Mouse (Mus musculus): ENCODE results near the gene Il12rb2. TPM values are rescaled to one million over a fixed set of nuclear protein-coding genes. Genes with fewer than 3 reads are reported as not detected.

Il12rb2 gene
- polyA plus RNA-seq, 1 experiment from 2014 or later = not detected

DNA sequence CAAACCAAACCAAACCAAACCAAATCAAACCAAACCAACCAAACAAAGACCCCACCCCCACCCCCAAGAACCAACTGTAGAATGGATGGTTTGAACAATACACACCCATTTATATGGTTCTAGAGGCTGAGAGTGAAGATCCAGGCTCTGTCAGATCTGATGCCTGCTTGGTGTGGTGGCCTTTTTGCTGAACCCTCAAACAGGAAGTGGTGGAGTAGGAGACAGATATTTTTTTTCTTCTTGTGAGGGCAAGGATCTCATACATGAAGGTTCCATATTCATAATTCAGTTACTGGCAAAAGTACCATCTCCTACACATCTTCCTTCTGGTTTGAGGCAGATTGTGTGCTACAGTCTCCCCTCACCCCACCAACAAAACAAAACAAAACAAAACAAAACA, 36.5 kb downstream of the Il12rb2 start:
- Histone ChIP-seq H3K9ac (ENCODE audit: low read length) (no peak overlapping the region), H3K27ac (ENCODE audit: low read depth) (no peak overlapping the region), H3K9me3 (ENCODE audit: control insufficient read depth, low read length) (no peaks in the 10 kb centered on the region), H3K36me3 (ENCODE audit: control insufficient read depth, insufficient read depth, low read length) (no peaks in the 10 kb centered on the region), H3K4me1 (replicated peaks; ENCODE audit: control insufficient read depth, insufficient read depth, low read length) (no peaks in the 10 kb centered on the region), H3K4me2 (ENCODE audit: low read length) (no peak overlapping the region), H3K4me3 (ENCODE audit: low read depth, low read length) (no peak overlapping the region), H3K27me3 (replicated peaks; ENCODE audit: control insufficient read depth, insufficient read depth, low read length) (no peaks in the 10 kb centered on the region)
- ATAC-seq (replicated peaks; ENCODE audit: low FRiP score, low TSS enrichment, low read depth) = no peak
- DNase-seq (ENCODE audit: low spot score) = no peak

DNA sequence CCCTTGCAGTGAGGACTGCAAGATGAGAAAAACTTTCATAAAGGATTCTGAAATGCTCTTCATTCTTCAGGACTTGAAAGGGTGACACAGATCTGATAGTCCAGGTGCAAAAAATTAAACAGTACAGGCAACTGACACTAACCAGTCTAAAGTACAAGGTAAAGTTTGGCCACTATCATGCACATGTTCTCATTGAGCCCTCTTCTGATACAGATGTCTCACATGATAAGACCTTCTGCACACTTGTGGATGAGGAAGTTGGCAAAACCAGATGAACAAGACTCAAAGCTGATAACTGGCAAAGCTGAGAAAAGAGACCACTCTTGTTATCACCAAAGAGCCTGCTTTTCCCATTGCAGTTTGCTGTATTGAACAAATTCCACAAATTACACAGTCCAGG, 38.0 kb downstream of the Il12rb2 start:
- ATAC-seq (replicated peaks; ENCODE audit: low FRiP score, low TSS enrichment, low read depth) = no peak
- Histone ChIP-seq H3K9me3 (ENCODE audit: control insufficient read depth, low read length) (no peaks in the 10 kb centered on the region), H3K36me3 (ENCODE audit: control insufficient read depth, insufficient read depth, low read length) (no peaks in the 10 kb centered on the region), H3K4me2 (ENCODE audit: low read length) (no peak overlapping the region), H3K27me3 (replicated peaks; ENCODE audit: control insufficient read depth, insufficient read depth, low read length) (no peaks in the 10 kb centered on the region), H3K9ac (ENCODE audit: low read length) (no peak overlapping the region), H3K4me3 (ENCODE audit: low read depth, low read length) (no peak overlapping the region), H3K4me1 (replicated peaks; ENCODE audit: control insufficient read depth, insufficient read depth, low read length) (no peaks in the 10 kb centered on the region), H3K27ac (ENCODE audit: low read depth) (no peak overlapping the region)
- DNase-seq (ENCODE audit: low spot score) = no peak

DNA sequence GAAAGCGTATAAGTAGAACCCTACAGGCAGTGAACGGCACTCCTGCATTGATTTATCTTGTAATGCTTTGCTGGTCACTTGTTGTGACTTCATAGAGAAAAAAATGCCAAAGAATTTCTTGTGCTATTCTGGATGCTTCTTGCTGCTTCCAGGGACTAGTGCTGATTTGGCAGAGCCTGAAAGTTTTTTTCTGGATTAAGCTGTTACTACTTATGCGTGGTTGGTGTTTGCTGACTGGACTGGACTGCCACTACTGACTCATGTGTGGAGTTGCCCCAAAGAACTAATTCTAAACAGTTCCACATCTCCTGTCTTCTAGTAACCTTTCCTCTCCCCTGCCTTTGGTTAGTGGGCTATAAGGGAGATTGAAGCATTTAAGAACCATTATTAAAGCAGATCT, 52.2 kb downstream of the Il12rb2 start:
- no peaks in the 10 kb centered on the region for H3K9me3 ChIP-seq (ENCODE audit: control insufficient read depth, low read length)
- no peak overlapping the region for H3K27ac ChIP-seq (ENCODE audit: low read depth)
- H3K4me2 ChIP-seq (ENCODE audit: low read length) = no peak overlapping the region
- DNase-seq (ENCODE audit: low spot score) = no peak
- H3K27me3 ChIP-seq (replicated peaks; ENCODE audit: control insufficient read depth, insufficient read depth, low read length) = no peaks in the 10 kb centered on the region
- ATAC-seq (replicated peaks; ENCODE audit: low FRiP score, low TSS enrichment, low read depth) = no peak
- 82% methylated on average over 3 of the region's 3 CpGs for WGBS
- no peaks in the 10 kb centered on the region for H3K36me3 ChIP-seq (ENCODE audit: control insufficient read depth, insufficient read depth, low read length)
- no peak overlapping the region for H3K9ac ChIP-seq (ENCODE audit: low read length)
- no peak overlapping the region for H3K4me3 ChIP-seq (ENCODE audit: low read depth, low read length)
- no peaks in the 10 kb centered on the region for H3K4me1 ChIP-seq (replicated peaks; ENCODE audit: control insufficient read depth, insufficient read depth, low read length)

DNA sequence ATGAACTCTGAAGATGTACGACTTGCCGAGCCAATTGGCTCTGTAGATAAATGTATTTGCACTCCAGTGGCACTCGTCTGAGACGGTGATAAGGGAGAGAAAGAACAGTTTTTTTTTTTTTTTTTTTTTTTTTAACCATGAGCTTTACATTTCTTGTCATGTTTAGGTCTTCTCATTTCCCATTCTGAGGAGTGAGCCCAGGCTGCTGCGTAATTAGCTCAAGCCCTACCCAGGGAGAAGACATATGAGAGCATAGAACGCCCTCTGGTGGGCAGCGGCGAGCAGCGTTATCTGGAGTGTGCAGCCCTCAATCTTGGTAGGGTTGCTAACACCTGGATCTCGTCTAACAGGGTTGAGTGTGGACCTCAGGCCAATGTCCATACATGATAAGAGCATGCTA, 57.5 kb downstream of the Il12rb2 start:
- DNase-seq (ENCODE audit: low spot score) (peak; percentile 75), ATAC-seq (replicated peaks; ENCODE audit: low FRiP score, low TSS enrichment, low read depth) (peak; percentile 83)
- Histone ChIP-seq H3K27ac (ENCODE audit: low read depth) (no peak overlapping the region), H3K4me2 (ENCODE audit: low read length) (no peak overlapping the region), H3K9ac (ENCODE audit: low read length) (no peak overlapping the region), H3K4me1 (replicated peaks; ENCODE audit: control insufficient read depth, insufficient read depth, low read length) (no peaks in the 10 kb centered on the region), H3K9me3 (ENCODE audit: control insufficient read depth, low read length) (no peaks in the 10 kb centered on the region), H3K27me3 (replicated peaks; ENCODE audit: control insufficient read depth, insufficient read depth, low read length) (no peaks in the 10 kb centered on the region), H3K36me3 (ENCODE audit: control insufficient read depth, insufficient read depth, low read length) (no peaks in the 10 kb centered on the region), H3K4me3 (ENCODE audit: low read depth, low read length) (no peak overlapping the region)
- 22% methylated on average over 10 of the region's 10 CpGs for WGBS

DNA sequence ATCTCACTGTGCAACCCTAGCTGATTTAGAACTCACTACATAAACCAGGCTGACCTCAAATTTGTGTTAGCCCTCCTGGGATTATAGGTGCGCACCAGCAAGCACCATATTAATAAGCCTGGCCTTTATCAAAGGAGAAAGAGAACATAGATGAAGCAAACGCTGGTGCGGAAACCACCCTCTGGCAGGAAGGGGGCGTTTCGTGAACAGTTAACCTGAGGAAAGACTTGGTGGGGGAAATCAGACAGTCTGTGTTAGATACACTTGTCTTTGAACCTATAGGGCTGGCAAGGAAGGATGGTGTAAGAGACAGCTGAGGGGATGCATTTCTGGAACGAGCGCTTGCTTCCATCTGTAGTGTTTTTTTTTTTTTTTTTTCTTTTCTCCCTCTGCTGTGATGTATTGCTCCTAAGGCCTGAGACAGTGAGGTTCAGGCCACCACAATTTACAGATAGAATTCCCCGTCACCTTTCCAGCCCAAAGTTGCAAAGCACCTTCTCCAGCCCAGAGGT, 58.1 kb downstream of the Il12rb2 start:
- H3K9ac ChIP-seq (ENCODE audit: low read length) = no peak overlapping the region
- ATAC-seq (replicated peaks; ENCODE audit: low FRiP score, low TSS enrichment, low read depth) = no peak
- H3K4me1 ChIP-seq (replicated peaks; ENCODE audit: control insufficient read depth, insufficient read depth, low read length) = no peaks in the 10 kb centered on the region
- DNase-seq (ENCODE audit: low spot score) = no peak
- H3K9me3 ChIP-seq (ENCODE audit: control insufficient read depth, low read length) = no peaks in the 10 kb centered on the region
- no peak overlapping the region for H3K4me2 ChIP-seq (ENCODE audit: low read length)
- WGBS = 83% methylated on average over 8 of the region's 8 CpGs
- H3K27me3 ChIP-seq (replicated peaks; ENCODE audit: control insufficient read depth, insufficient read depth, low read length) = no peaks in the 10 kb centered on the region
- no peak overlapping the region for H3K27ac ChIP-seq (ENCODE audit: low read depth)
- H3K4me3 ChIP-seq (ENCODE audit: low read depth, low read length) = no peak overlapping the region
- H3K36me3 ChIP-seq (ENCODE audit: control insufficient read depth, insufficient read depth, low read length) = no peaks in the 10 kb centered on the region

DNA sequence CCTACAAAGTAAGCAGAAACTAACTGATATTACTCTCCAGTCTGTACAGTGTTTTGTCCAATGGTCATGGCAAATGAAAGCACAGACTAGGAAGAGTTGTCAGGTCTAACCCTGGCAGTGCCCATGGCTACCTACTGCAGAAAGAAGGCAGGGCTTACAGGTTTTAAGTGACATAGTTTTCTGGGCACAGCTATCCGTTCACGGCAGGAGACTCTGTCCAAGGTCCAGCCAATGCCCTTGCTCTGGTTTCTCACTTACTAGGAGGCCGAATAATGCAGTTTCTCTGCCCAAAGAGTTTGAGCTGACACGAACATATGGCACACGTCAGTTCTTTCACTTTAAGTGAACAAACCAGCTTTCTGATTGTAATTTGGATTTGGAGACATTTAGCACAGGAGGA, 58.9 kb downstream of the Il12rb2 start:
- 75% methylated on average over 5 of the region's 5 CpGs for WGBS
- H3K4me2 ChIP-seq (ENCODE audit: low read length) = no peak overlapping the region
- ATAC-seq (replicated peaks; ENCODE audit: low FRiP score, low TSS enrichment, low read depth) (no peak), DNase-seq (ENCODE audit: low spot score) (no peak)
- no peak overlapping the region for H3K4me3 ChIP-seq (ENCODE audit: low read depth, low read length)
- H3K9ac ChIP-seq (ENCODE audit: low read length) = no peak overlapping the region
- H3K4me1 ChIP-seq (replicated peaks; ENCODE audit: control insufficient read depth, insufficient read depth, low read length) = no peaks in the 10 kb centered on the region
- H3K27ac ChIP-seq (ENCODE audit: low read depth) = no peak overlapping the region
- no peaks in the 10 kb centered on the region for H3K9me3 ChIP-seq (ENCODE audit: control insufficient read depth, low read length)
- H3K36me3 ChIP-seq (ENCODE audit: control insufficient read depth, insufficient read depth, low read length) = no peaks in the 10 kb centered on the region
- H3K27me3 ChIP-seq (replicated peaks; ENCODE audit: control insufficient read depth, insufficient read depth, low read length) = no peaks in the 10 kb centered on the region

DNA sequence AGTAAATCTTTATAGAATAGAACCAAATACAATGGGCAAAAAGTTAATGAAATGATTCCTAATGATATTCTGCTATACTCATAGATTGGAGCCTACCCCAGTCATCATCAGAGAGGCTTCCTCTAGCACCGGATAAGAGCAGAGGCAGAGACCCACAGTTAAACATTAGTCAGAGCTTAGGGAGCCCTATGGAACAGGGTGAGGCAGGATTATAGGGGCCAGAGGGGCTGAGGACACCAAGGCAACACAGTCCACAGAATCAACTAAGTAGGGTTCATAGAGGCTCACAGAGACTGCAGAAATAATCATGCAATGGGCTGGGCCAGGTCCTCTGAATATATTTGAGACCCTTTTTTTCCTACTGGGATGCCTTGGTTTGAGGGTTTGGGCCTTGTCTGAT, 61.3 kb downstream of the Il12rb2 start:
- no peak overlapping the region for H3K9ac ChIP-seq (ENCODE audit: low read length)
- no peak overlapping the region for H3K4me3 ChIP-seq (ENCODE audit: low read depth, low read length)
- H3K4me1 ChIP-seq (replicated peaks; ENCODE audit: control insufficient read depth, insufficient read depth, low read length) = no peaks in the 10 kb centered on the region
- no peak overlapping the region for H3K27ac ChIP-seq (ENCODE audit: low read depth)
- no peaks in the 10 kb centered on the region for H3K36me3 ChIP-seq (ENCODE audit: control insufficient read depth, insufficient read depth, low read length)
- H3K27me3 ChIP-seq (replicated peaks; ENCODE audit: control insufficient read depth, insufficient read depth, low read length) = no peaks in the 10 kb centered on the region
- ATAC-seq (replicated peaks; ENCODE audit: low FRiP score, low TSS enrichment, low read depth) (no peak), DNase-seq (ENCODE audit: low spot score) (no peak)
- no peak overlapping the region for H3K4me2 ChIP-seq (ENCODE audit: low read length)
- 47% methylated on average over 1 of the region's 1 CpGs for WGBS
- H3K9me3 ChIP-seq (ENCODE audit: control insufficient read depth, low read length) = no peaks in the 10 kb centered on the region

DNA sequence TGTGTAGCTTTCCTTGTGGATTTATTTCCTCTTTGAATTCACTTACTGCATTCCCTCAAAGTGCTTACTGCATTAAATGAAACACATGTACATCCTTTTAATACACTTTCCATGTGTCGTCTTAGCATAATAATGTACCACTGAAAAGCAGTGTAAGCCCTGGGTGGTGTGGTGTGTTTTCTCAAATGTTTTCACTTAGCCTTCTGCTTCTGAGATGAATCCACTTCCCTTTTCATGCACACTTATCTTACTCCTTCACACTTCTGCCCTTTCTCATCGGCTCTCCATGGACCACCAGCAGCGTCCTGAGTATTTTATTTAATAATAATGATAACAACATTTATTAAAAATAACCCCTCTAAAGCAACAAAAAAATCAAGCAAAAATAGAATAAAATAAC, 66.2 kb downstream of the Il12rb2 start:
- H3K9ac ChIP-seq (ENCODE audit: low read length) = no peak overlapping the region
- no peak overlapping the region for H3K4me3 ChIP-seq (ENCODE audit: low read depth, low read length)
- no peak overlapping the region for H3K4me2 ChIP-seq (ENCODE audit: low read length)
- H3K9me3 ChIP-seq (ENCODE audit: control insufficient read depth, low read length) = no peaks in the 10 kb centered on the region
- ATAC-seq (replicated peaks; ENCODE audit: low FRiP score, low TSS enrichment, low read depth) (no peak), DNase-seq (ENCODE audit: low spot score) (no peak)
- no peaks in the 10 kb centered on the region for H3K36me3 ChIP-seq (ENCODE audit: control insufficient read depth, insufficient read depth, low read length)
- no peak overlapping the region for H3K27ac ChIP-seq (ENCODE audit: low read depth)
- no peaks in the 10 kb centered on the region for H3K4me1 ChIP-seq (replicated peaks; ENCODE audit: control insufficient read depth, insufficient read depth, low read length)
- WGBS = 85% methylated on average over 3 of the region's 3 CpGs
- H3K27me3 ChIP-seq (replicated peaks; ENCODE audit: control insufficient read depth, insufficient read depth, low read length) = no peaks in the 10 kb centered on the region

DNA sequence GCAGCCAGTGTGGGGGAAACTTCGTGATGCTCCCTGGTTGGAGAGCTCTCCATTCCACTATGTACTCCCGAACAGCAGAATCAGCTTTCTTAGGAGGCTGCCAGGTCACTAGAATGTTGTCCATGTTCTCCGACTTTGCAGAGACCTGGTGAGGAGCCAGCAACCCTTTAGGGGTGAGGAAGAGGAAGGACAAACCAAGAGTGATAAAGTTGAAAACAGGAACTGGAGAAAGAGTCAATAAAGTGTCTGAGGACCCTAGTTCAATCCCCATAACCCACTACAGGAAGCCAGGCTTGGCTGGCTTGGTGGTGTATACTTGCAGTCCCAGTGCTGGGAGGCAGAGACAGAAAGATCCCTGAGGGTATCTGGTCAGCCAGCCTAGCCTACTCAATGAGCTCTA, 67.0 kb downstream of the Il12rb2 start:
- Histone ChIP-seq H3K4me1 (replicated peaks; ENCODE audit: control insufficient read depth, insufficient read depth, low read length) (no peaks in the 10 kb centered on the region), H3K4me3 (ENCODE audit: low read depth, low read length) (no peak overlapping the region), H3K4me2 (ENCODE audit: low read length) (no peak overlapping the region), H3K9ac (ENCODE audit: low read length) (no peak overlapping the region), H3K9me3 (ENCODE audit: control insufficient read depth, low read length) (no peaks in the 10 kb centered on the region), H3K27me3 (replicated peaks; ENCODE audit: control insufficient read depth, insufficient read depth, low read length) (no peaks in the 10 kb centered on the region), H3K36me3 (ENCODE audit: control insufficient read depth, insufficient read depth, low read length) (no peaks in the 10 kb centered on the region), H3K27ac (ENCODE audit: low read depth) (no peak overlapping the region)
- DNase-seq (ENCODE audit: low spot score) (no peak), ATAC-seq (replicated peaks; ENCODE audit: low FRiP score, low TSS enrichment, low read depth) (no peak)
- 84% methylated on average over 3 of the region's 3 CpGs for WGBS
